Mouse (Mus musculus) stomach, postnatal 0 days (tissue): ENCODE results near the gene Gm10643. TPM values are rescaled to one million over a fixed set of nuclear protein-coding genes. Genes with fewer than 3 reads are reported as not detected.

Experiments
- ATAC-seq: fragments of 200-750 bp; cut with Nextera tagmentation; 2 replicates; pipeline ENCODE4 v1.8.0; 2017; ENCODE audit not compliant: low FRiP score, low TSS enrichment
- DNase-seq: peaks from one replicate; pipeline ENCODE4 v3.0.0-alpha.2; 2016; ENCODE audit warnings: low spot score
- H3K27ac ChIP-seq: fragments of 300-500 bp; sonication (generic); replicated peaks from 2 replicates; pipeline ENCODE4 v1.5.1; 2014; ENCODE audit warnings: mild to moderate bottlenecking, control low read depth
- H3K27me3 ChIP-seq: fragments of 300-500 bp; sonication (generic); 2 replicates; pipeline ENCODE4 v1.6.1; 2014; ENCODE audit warnings: low read length; ENCODE audit not compliant: control insufficient read depth, insufficient read depth
- H3K36me3 ChIP-seq: fragments of 300-500 bp; sonication (generic); 2 replicates; pipeline ENCODE4 v1.6.1; 2014; ENCODE audit warnings: low read length, mixed read lengths; ENCODE audit not compliant: control insufficient read depth, insufficient read depth
- H3K4me1 ChIP-seq: fragments of 300-500 bp; sonication (generic); replicated peaks from 2 replicates; pipeline ENCODE4 v1.6.1; 2014; ENCODE audit warnings: antibody characterized with exemption; ENCODE audit not compliant: control insufficient read depth, insufficient read depth
- H3K4me2 ChIP-seq: fragments of 300-500 bp; sonication (generic); replicated peaks from 2 replicates; pipeline ENCODE4 v1.6.1; 2014; ENCODE audit warnings: low read depth, mild to moderate bottlenecking, control low read depth, moderate library complexity
- H3K4me3 ChIP-seq: fragments of 300-500 bp; sonication (generic); 2 replicates; pipeline ENCODE4 v1.5.1; 2014; ENCODE audit warnings: low read depth, low read length, control low read depth
- H3K9ac ChIP-seq: fragments of 300-500 bp; sonication (generic); 2 replicates; pipeline ENCODE4 v1.6.1; 2014; ENCODE audit warnings: mild to moderate bottlenecking, low read length, control low read depth, mixed read lengths
- H3K9me3 ChIP-seq: fragments of 300-500 bp; sonication (generic); 2 replicates; pipeline ENCODE4 v1.6.1; 2016; ENCODE audit warnings: low read length; ENCODE audit not compliant: control insufficient read depth
- CTCF ChIP-seq: IDR thresholded peaks from 2 replicates; pipeline ENCODE4 v1.5.1; 2016; ENCODE audit warnings: antibody characterized with exemption, low read depth, mild to moderate bottlenecking, moderate library complexity
- EP300 ChIP-seq: optimal IDR thresholded peaks from 2 replicates; pipeline ENCODE3; 2016; ENCODE audit warnings: antibody characterized with exemption
- WGBS: fragments of 180-500 bp; shearing (Covaris S2); extraction: QIAGEN DNeasy Blood & Tissue Kit; methylation state at CpG from one replicate; pipeline ENCODE4 v1.1.7; 2014; 5-methylcytosine and 5-hydroxymethylcytosine counted together
- polyA plus RNA-seq: library from polyadenylated mRNA; unstranded; fragments of >200 nt; fragmentation: Nextera tagmentation; extraction: Ambion mirVana; gene quantifications from 2 replicates; pipeline ENCODE4 v1.2.1, GENCODE M21; 2015

Gm10643 gene
- polyA plus RNA-seq, 1 experiment from 2014 or later = 0.96 TPM

DNA sequence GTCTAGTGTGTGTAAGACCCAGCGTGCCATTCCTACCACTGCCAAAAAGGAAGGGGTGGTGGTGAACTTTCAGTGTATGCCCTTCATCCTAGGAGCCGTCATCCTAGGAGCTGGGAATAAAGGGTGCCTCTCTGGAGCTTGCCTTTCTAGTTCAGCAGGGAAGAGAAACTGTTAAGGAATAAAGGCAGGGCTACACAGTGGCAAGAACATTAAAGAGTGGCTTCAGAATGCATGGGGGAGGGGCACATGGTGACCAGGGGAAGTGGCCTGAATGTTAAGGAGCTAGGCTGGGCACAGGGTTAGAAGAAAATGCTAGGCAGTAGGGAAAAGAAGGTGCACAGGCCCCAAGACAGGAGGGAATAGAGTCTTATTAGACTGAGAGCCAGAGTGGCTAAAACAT, 4.8 kb upstream of the Gm10643 start:
- Histone ChIP-seq H3K9me3 (no peaks in the 10 kb centered on the region), H3K27ac (peak overlapping the region; percentile 40; the same call in 1 of the 2 replicates), H3K4me2 (no peak overlapping the region), H3K36me3 (no peaks in the 10 kb centered on the region), H3K9ac (no peak overlapping the region; the same call in 1 of the 2 replicates), H3K27me3 (no peaks in the 10 kb centered on the region), H3K4me3 (no peak overlapping the region), H3K4me1 (peaks cover 8% of the 10 kb centered on the region; the same call in 1 of the 2 replicates)
- TF ChIP-seq CTCF = no peak
- no peak for TF ChIP-seq EP300
- ATAC-seq (no peak), DNase-seq (no peak)
- 56% methylated on average over 2 of the region's 2 CpGs for WGBS

GRCm38 (mm10) chr8:84069169-84069568, 4.2 kb upstream of the Gm10643 start:
- no peak overlapping the region for H3K4me3 ChIP-seq
- peak overlapping the region; percentile 40; the same call in 1 of the 2 replicates for H3K27ac ChIP-seq
- WGBS = 13% methylated on average over 1 of the region's 1 CpGs
- no peak for TF ChIP-seq CTCF
- TF ChIP-seq EP300 = no peak
- H3K27me3 ChIP-seq = no peaks in the 10 kb centered on the region
- no peak for ATAC-seq
- H3K36me3 ChIP-seq = no peaks in the 10 kb centered on the region
- no peak for DNase-seq
- peaks cover 8% of the 10 kb centered on the region; the same call in 1 of the 2 replicates for H3K4me1 ChIP-seq
- H3K9ac ChIP-seq = peak overlapping the region; percentile 27; the same call in 1 of the 2 replicates
- H3K4me2 ChIP-seq = no peak overlapping the region
- H3K9me3 ChIP-seq = no peaks in the 10 kb centered on the region

GRCm38 (mm10) chr8:84068316-84069035, 3.5 kb upstream of the Gm10643 start:
- H3K27ac ChIP-seq = peak overlapping the region; percentile 40; the same call in 1 of the 2 replicates
- H3K4me2 ChIP-seq = no peak overlapping the region
- no peaks in the 10 kb centered on the region for H3K9me3 ChIP-seq
- H3K9ac ChIP-seq = no peak overlapping the region
- no peak for DNase-seq
- H3K27me3 ChIP-seq = no peaks in the 10 kb centered on the region
- no peak overlapping the region for H3K4me3 ChIP-seq
- H3K4me1 ChIP-seq = peaks cover 8% of the 10 kb centered on the region; the same call in 1 of the 2 replicates
- TF ChIP-seq CTCF (no peak), EP300 (no peak)
- no peaks in the 10 kb centered on the region for H3K36me3 ChIP-seq
- WGBS = 59% methylated on average over 12 of the region's 12 CpGs
- no peak for ATAC-seq

DNA sequence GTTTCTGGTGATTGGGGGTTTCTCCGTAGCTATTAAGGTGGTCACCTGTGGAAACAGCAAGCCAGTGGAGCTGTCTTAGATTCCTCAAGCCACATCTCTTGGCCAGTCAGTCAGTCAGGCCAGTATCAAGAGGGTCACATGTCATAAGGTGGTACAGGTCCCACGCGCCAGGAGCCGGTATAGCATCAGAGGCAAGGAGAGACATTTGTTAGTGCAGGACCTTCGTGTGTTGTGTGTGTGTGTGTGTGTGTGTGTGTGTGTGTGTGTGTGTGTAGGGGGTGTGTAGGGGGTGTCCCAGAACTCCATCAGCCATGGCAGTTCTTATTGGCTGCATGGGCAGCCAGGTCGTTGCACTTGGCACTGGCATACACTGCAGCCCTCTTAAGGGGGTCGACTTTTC, 3.0 kb upstream of the Gm10643 start:
- Histone ChIP-seq H3K9ac (peak overlapping the region; percentile 23; the same call in 1 of the 2 replicates), H3K4me3 (peak overlapping the region; percentile 84)

DNA sequence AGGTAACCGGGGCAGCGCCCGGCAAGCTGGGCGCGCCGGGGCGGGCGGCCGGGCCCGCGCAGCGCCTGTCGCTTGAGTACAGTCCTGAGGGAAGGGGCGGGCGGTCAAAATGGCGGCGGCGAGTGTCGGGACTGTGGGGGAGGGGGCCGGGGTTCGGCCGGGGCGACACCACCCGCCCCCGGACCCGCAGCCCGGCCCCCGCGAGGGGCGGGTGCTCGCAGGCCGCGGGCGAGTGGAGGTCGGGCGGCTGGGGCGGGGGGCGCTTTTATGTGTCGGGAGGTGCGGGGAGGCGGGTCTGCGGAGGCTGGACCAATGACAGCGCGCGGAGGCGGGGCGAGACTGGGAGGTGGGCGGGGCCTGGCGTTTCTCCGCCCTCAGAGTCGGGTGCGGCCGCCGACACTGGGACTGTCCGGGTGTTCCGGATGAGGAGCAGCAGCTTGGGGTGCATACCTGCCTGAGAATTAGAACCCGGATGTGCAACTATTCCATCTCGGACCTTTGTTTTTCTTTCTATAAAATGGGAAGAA, 2.2 kb upstream of the Gm10643 start:
- ATAC-seq (peak; percentile 75), DNase-seq (peak; percentile 96)
- H3K4me1 ChIP-seq = peaks cover 8% of the 10 kb centered on the region; the same call in 1 of the 2 replicates
- 1% methylated on average over 43 of the region's 58 CpGs for WGBS
- peak overlapping the region; percentile 90 for H3K9ac ChIP-seq
- peak overlapping the region; percentile 36 for H3K4me2 ChIP-seq
- H3K9me3 ChIP-seq = no peaks in the 10 kb centered on the region
- H3K4me3 ChIP-seq = peak overlapping the region; percentile 84
- TF ChIP-seq EP300 = no peak
- no peak for TF ChIP-seq CTCF
- H3K27me3 ChIP-seq = no peaks in the 10 kb centered on the region
- H3K36me3 ChIP-seq = no peaks in the 10 kb centered on the region
- peak overlapping the region; percentile 99 for H3K27ac ChIP-seq

More for the DNA sequence above, 3.0 kb upstream of the Gm10643 start:
- H3K36me3 ChIP-seq = no peaks in the 10 kb centered on the region
- no peaks in the 10 kb centered on the region for H3K9me3 ChIP-seq
- peaks cover 8% of the 10 kb centered on the region; the same call in 1 of the 2 replicates for H3K4me1 ChIP-seq
- no peaks in the 10 kb centered on the region for H3K27me3 ChIP-seq
- TF ChIP-seq CTCF (no peak), EP300 (no peak)
- H3K27ac ChIP-seq = no peak overlapping the region
- no peak for DNase-seq
- WGBS = 85% methylated on average over 7 of the region's 7 CpGs
- ATAC-seq = no peak
- H3K4me2 ChIP-seq = peak overlapping the region; percentile 36
